Comparison of ENCODE assay signal across 17 mouse cellular contexts in the genomic region with DNA sequence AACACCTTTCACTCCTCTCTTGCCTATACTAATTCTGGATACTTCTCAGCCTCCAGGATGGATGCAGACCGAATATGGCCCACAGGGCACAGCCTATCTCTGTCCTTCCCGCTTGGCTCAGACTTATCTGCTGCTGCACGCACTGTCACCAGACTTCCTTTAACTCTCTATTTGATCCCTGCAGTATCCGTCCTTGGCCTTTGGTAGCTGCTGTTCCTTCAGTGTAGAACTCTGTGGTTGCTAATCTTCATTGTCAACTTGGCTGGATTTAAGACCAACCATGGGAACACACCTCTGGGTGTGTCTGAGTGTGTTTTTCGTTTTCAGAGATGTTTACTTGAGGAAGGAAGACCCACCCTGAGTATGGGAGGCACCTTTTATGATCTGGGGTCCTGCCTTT. TPM values are rescaled to one million over a fixed set of nuclear protein-coding genes. Genes with fewer than 3 reads are reported as not detected.
A peak's percentile ranks its signal among the peaks of the same experiment; 100 is the strongest.
DNase-seq lines count a peak whose midpoint lies in the region; ATAC-seq and TF ChIP-seq lines count a peak whose summit lies in the region.
"Had no signal": no experiment of that assay in that cellular context is flagged by ENCODE, and none has a peak within 500 bp of the region (broad histone marks: within the 10 kb centered on the region; RNA-seq: fewer than 3 reads in every experiment).

No protein-coding gene starts in this region.

- no peak overlapping the region for H3K4me2 ChIP-seq in heart, embryonic 11.5 days
- peak overlapping the region; percentile 33 for H3K4me2 ChIP-seq in liver, embryonic 12.5 days
- H3K4me2 ChIP-seq: embryonic facial prominence, embryonic 12.5 days; hindbrain, embryonic 13.5 days had no signal

- peaks cover 19% of the 10 kb centered on the region for H3K4me1 ChIP-seq in G1E (ENCODE audit: insufficient read depth, low read depth, low read length)
- H3K4me1 ChIP-seq in heart, embryonic 11.5 days (ENCODE audit: control insufficient read depth, insufficient read depth, low read length) = peaks cover 43% of the 10 kb centered on the region
- peaks cover 55% of the 10 kb centered on the region for H3K4me1 ChIP-seq in liver, embryonic 12.5 days

- H3K27me3 ChIP-seq in G1E (ENCODE audit: insufficient read depth, low read length) = peaks cover 44% of the 10 kb centered on the region
- H3K27me3 ChIP-seq in heart, embryonic 11.5 days (ENCODE audit: control insufficient read depth, insufficient read depth, low read length) = no peaks in the 10 kb centered on the region
- no peaks in the 10 kb centered on the region for H3K27me3 ChIP-seq in liver, embryonic 12.5 days (replicated peaks)
- H3K27me3 ChIP-seq: embryonic facial prominence, embryonic 12.5 days; hindbrain, embryonic 13.5 days had no signal

- WGBS in heart, embryonic 11.5 days (ENCODE audit: insufficient replicate concordance) = 26% methylated on average over 5 of the region's 5 CpGs
- 8% methylated on average over 5 of the region's 5 CpGs for WGBS in liver, embryonic 12.5 days (ENCODE audit: insufficient replicate concordance)

- 0 out of 2 replicates have a peak overlapping the region, but pooled peaks have one; percentile 4 for H3K27ac ChIP-seq in heart, embryonic 11.5 days (ENCODE audit: low read depth, low read length)
- H3K27ac ChIP-seq in liver, embryonic 12.5 days = peak overlapping the region; percentile 55
- H3K27ac ChIP-seq: embryonic facial prominence, embryonic 12.5 days; forebrain, embryonic 10.5 days; hindbrain, embryonic 13.5 days; limb, embryonic 10.5 days; macrophage had no signal

- TF ChIP-seq CTCF in G1E (IDR thresholded peaks at IDR 0.05; ENCODE audit: low read depth, low read length) = no peak

- peak; percentile 35; the same call in 1 of the 2 replicates for ATAC-seq in G1E (ENCODE audit: extremely low read depth, insufficient number of reproducible peaks, low FRiP score, poor library complexity, severe bottlenecking)
- ATAC-seq in heart, embryonic 11.5 days (replicated peaks; ENCODE audit: insufficient number of reproducible peaks, low FRiP score, low TSS enrichment) = no peak
- peak; percentile 81 for ATAC-seq in liver, embryonic 12.5 days
- ATAC-seq: intestine, embryonic 16.5 days had no signal

- H3K36me3 ChIP-seq in G1E (replicated peaks) = no peaks in the 10 kb centered on the region
- H3K36me3 ChIP-seq in heart, embryonic 11.5 days (ENCODE audit: control insufficient read depth, insufficient read depth, low read length) = no peaks in the 10 kb centered on the region
- no peaks in the 10 kb centered on the region for H3K36me3 ChIP-seq in liver, embryonic 12.5 days
- H3K36me3 ChIP-seq: embryonic facial prominence, embryonic 12.5 days; forebrain, embryonic 10.5 days; hindbrain, embryonic 13.5 days; limb, embryonic 10.5 days had no signal

- peak; percentile 46 for DNase-seq in adrenal gland, postnatal 14 days
- no peak for DNase-seq in adrenal gland, adult 18-20 months (ENCODE audit: low spot score in 2 of 2)
- no peak for DNase-seq in G1E (ENCODE audit: low spot score)
- no peak for DNase-seq in layer of hippocampus, postnatal 25 days (ENCODE audit: extremely low spot score in 1 of 2, low spot score in 1 of 2)
- DNase-seq in cerebellum, postnatal 25 days = no peak
- no peak for DNase-seq in ovary, adult 18-20 months (ENCODE audit: low spot score)
- DNase-seq: B cell, adult 2 months; cerebellum, postnatal 36 days; kidney, postnatal 10 days had no signal

- H3K4me3 ChIP-seq in G1E (ENCODE audit: low read depth, low read length) = no peak overlapping the region
- H3K4me3 ChIP-seq in heart, embryonic 11.5 days (ENCODE audit: low read depth, low read length) = no peak overlapping the region
- H3K4me3 ChIP-seq in liver, embryonic 12.5 days = no peak overlapping the region
- H3K4me3 ChIP-seq: embryonic facial prominence, embryonic 12.5 days; forebrain, embryonic 10.5 days; hindbrain, embryonic 13.5 days; limb, embryonic 10.5 days had no signal

- no peaks in the 10 kb centered on the region for H3K9me3 ChIP-seq in G1E (replicated peaks)
- H3K9me3 ChIP-seq in heart, embryonic 11.5 days (replicated peaks; ENCODE audit: control insufficient read depth, low read length) = no peaks in the 10 kb centered on the region
- H3K9me3 ChIP-seq in liver, embryonic 12.5 days (replicated peaks) = no peaks in the 10 kb centered on the region
- H3K9me3 ChIP-seq: embryonic facial prominence, embryonic 12.5 days; forebrain, embryonic 10.5 days; hindbrain, embryonic 13.5 days; limb, embryonic 10.5 days had no signal

- no peak overlapping the region for H3K9ac ChIP-seq in heart, embryonic 11.5 days (ENCODE audit: low read depth, low read length)
- no peak overlapping the region for H3K9ac ChIP-seq in liver, embryonic 12.5 days
- H3K9ac ChIP-seq: embryonic facial prominence, embryonic 12.5 days; hindbrain, embryonic 13.5 days had no signal

RNA-seq across cellular contexts. Expression of a gene that starts 47.5 kb away (rescaled TPM):
- total RNA-seq in adrenal gland, postnatal 14 days (2021) = 193 and 243 TPM in 2 replicates
- 100 to 1,000 TPM; 196 to 437 TPM for total RNA-seq in adrenal gland, adult 18-20 months (2021)
- 133 and 147 TPM in 2 replicates for total RNA-seq in G1E (2014; fragmentation: Nextera tagmentation)
- 133 and 142 TPM in 2 replicates for total RNA-seq in G1E (2017)
- polyA plus RNA-seq in G1E (2012) = 45.1 and 56.2 TPM in 2 replicates
- 41.1 and 43.4 TPM in 2 replicates for polyA plus RNA-seq in heart, embryonic 11.5 days (2014; fragmentation: Nextera tagmentation; extraction: Ambion mirVana)
- polyA plus RNA-seq in liver, embryonic 12.5 days (2016; fragmentation: Nextera tagmentation; extraction: Ambion mirVana) = 33.1 and 33.9 TPM in 2 replicates
- 10 to 100 TPM; 69.3 to 70.9 TPM for total RNA-seq in layer of hippocampus, postnatal 25 days (2021)
